Mouse (Mus musculus): ENCODE results near the gene Arid3a. TPM values are rescaled to one million over a fixed set of nuclear protein-coding genes. Genes with fewer than 3 reads are reported as not detected.

Arid3a gene
- polyA plus RNA-seq (2017; shearing (Covaris generic)) = 7.4 TPM

DNA sequence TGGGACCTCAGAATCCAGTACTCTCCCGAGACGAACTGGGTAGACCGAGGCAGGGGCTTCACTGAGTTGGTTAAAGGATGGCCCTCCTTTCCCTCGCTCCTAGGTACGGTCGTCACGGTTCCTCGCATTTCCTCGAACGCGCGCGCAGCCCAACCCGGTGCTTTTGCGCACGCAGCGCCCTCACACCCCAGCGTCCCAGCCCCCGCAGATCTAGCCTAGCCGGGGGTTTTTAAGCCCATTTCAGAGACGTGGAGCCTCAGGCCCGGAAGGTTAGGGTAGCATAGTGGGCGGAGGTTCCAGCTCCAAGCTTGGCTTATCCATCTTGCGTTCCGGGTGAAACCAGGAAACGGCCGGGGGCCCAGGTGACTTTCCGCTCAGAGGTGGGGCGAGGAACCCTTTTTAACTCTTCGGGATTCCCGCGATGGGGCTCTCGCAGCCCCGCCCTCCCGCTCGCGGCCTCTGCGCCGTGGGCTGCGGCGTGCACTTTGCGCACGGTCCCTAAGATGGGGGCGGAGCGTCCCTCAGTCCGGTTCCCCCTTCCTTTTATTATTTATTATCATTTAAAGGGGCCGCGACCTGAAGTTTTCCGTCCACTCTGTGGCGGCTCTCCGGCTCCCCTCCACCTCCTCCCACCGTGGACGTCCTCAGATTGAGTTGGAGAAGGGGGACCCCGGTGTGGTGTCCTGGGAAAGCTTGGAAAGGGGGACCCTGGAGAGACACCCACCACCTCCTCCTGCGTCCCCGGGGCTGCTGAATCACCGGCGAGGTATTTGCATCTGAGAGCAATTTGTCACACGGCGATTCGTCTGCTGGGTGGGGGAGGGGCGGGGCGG lies at the start of gene Arid3a:
Arid3a (plus strand) TSS at position 553 of the 833 bp plus-strand sequence.

GRCm38 (mm10) chr10:79886054-79886453 lies 40.8 kb upstream of the Arid3a start, which contains the start of gene Elane:
Gene Elane (plus strand): TSS chr10:79886247.

DNA sequence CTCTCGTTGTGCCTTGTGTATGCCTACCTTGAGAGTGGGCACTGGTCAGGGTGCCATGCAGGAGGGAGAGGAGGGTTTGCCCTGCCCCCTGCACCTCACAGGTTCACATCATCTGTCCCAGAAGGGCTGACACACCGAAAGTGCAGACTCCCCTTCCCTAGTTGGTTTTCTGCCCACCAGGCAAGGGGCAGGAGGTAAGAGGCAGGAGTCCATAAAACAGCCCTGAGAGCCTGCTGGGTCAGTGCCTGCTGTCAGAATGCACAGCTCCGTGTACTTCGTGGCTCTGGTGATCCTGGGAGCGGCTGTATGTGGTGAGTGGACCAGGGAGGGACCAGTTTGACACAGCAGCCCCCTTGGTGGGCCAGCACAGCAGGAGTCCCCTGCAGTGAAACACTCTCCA lies 36.2 kb upstream of the Arid3a start, which contains the start of gene Cfd:
Cfd (plus strand) TSS at position 184 of the 400 bp plus-strand sequence.

GRCm38 (mm10) chr10:79908167-79909091 lies 18.4 kb upstream of the Arid3a start, which contains the start of gene Med16:
Gene Med16 (minus strand): TSS chr10:79908923.

GRCm38 (mm10) chr10:79910556-79910955 lies 16.3 kb upstream of the Arid3a start, which contains the start of gene Gm26602:
Gene Gm26602 (plus strand): TSS chr10:79910856.

GRCm38 (mm10) chr10:79916808-79917531 lies 9.9 kb upstream of the Arid3a start, which contains the start of gene Kiss1r:
Gene Kiss1r (plus strand): TSS chr10:79916971.

DNA sequence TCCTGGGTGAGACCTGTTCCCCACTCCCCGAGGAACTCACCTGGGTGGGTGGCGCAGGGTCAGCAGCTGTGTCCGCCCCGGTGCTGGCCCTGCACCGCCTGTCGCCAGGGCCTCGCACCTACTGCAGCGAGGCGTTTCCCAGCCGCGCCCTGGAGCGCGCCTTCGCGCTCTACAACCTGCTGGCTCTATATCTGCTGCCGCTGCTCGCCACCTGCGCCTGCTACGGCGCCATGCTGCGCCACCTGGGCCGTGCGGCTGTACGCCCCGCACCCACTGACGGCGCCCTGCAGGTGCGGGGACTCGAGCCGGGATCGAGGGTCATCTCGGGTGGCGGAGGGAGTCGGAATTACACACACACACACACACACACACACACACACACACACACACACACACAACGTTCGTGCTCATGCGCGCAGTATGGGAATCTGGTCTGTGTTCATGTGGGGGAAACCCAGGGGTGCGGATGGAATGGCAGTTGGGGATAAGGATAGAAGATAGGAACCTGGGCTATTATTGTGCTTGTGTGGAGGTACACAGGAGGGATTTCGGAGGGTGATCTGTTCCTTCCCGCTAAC lies 5.8 kb upstream of the Arid3a start, which contains the start of gene R3hdm4:
R3hdm4 (minus strand) TSS at position 251 of the 578 bp plus-strand sequence.

DNA sequence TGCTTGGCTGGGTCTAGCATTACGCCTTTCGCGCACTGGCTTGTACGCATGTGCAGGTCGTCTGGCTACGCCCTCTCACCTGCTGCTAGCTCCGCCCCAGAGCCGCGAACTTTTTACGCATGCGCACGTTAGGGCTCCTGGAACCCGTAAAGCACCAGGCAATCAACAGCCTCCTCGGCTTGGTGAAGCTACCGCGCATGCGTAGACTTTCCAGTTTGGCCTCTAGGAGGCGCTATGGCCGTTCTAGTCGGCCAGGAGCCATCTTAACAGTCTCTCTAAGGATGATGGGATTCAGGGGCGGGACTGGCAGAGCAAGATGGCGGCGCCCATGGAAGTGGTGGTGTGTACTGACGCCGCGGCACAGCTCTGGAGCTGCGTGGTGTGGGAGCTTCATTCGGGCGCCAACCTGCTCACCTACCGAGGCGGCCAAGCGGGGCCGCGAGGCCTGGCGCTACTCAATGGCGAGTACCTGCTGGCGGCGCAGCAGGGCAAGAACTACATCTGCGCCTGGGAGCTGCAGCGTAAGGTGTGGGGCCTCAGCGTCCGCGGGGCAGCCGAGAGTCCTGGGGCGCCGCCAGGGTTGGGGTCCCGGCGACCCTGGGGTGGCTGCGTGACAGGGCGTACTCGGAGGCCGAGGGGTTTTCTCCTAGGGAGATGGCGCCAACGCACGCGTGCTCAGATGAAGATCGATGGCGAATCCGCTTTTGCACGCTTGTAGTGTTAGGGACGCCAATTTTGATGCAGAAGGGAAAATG lies 33.2 kb downstream of the Arid3a start, which contains the start of gene Wdr18:
Wdr18 (plus strand) TSS at position 306 of the 755 bp plus-strand sequence.

DNA sequence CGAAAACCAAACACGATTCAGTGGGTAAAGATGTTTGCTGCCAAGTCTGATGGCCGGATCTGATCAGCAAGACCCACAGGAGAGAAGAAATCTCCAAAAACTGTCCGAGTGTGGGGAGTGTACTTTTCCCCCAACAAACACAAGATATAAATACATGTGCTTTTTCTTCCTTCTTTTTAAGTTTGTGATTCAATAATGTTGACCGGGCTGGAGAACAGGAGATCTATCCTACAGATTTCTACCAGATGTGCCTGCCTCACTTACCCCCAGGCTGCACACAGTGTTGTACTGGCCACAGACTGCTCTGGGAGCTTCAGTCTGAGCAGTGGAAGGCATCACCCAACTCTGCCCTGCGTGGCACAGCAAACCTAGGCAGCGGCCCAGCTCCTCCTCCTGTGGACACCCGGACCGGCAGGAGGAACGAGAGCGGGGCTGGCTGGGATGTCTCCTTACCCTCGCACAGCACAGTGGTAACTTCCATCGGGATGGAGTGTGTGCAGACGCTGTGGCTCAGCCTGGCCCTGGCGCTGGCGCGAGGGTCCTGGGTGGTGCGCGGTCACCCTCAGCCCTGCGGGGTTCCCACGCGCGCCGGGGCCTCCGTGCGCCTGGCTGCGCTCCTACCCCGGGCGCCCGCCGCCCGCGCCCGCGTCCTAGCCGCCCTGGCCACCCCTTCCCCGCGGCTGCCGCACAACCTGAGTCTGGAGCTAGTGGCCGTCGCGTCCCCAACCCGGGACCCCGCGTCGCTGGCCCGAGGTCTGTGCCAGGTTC lies 43.8 kb downstream of the Arid3a start, which contains the start of gene Grin3b:
Grin3b (plus strand) TSS at position 301 of the 768 bp plus-strand sequence.

DNA sequence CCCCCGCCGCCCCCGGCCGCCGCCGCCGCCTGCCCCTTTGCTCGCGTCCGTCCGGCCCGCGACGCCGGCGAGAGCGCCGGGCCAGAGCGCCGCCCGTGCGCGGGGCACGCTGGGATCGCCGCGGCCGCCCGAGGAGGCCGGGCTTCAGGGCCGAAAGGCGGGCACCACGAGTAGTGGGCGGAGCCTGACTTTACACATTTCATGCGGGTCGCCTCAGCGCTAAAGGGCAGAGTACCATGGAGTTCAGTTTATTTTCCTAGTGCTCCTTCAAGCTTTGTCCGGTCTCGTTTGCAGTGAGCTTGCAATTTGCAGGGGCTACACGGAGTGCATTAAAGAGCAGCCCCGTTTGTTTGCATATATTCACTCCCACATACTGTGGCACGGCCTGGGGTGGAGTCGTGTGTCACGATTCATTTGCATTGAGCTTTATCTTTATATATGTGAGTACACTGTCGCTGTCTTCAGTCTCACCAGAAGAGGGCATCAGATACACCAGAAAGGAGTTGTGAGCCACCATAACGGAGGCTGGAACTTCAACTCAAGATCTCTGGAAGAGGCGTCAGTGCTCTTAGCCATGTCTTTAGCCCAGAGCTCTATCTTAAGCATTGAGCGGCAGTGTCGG lies 57.5 kb downstream of the Arid3a start, which contains the start of gene Tmem259:
Tmem259 (minus strand) TSS at position 136 of the 622 bp plus-strand sequence.

DNA sequence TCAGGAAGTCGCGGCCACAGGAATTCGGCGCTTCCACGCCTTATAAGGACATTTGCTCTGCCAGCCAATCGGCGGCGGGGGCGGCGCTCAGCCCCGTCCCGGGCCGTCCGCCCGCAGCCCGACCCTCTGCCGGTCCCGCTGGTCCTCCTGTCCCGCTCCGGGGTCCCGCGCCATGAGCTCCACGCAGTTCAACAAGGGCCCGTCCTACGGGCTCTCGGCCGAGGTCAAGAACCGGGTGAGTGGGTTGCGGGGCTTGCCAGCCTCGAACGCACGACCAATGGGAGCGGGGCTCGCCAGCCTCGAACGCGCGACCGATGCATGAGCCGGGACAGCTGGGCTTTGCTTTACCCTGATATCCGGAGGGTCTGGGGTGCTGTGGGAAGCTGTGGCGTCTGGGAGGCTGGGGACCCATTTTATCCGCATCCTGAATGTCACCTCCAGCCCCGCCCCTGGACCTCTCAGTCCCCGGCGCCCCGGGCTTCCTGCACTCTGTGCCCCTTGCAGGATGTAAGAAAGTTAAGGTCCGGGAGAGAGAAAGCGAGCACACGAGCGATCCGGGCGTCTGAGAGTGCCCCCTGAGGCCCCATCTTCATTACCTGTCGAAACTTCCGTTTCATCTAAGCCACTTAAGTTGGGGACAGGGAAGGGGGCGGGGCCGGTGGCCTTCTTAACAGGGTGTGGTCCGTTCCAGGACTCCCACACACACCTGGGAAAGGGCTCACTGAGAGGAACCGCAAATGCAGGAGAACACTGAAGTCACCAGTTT lies 61.8 kb downstream of the Arid3a start, which contains the start of gene Cnn2:
Cnn2 (plus strand) TSS at position 79 of the 766 bp plus-strand sequence.

DNA sequence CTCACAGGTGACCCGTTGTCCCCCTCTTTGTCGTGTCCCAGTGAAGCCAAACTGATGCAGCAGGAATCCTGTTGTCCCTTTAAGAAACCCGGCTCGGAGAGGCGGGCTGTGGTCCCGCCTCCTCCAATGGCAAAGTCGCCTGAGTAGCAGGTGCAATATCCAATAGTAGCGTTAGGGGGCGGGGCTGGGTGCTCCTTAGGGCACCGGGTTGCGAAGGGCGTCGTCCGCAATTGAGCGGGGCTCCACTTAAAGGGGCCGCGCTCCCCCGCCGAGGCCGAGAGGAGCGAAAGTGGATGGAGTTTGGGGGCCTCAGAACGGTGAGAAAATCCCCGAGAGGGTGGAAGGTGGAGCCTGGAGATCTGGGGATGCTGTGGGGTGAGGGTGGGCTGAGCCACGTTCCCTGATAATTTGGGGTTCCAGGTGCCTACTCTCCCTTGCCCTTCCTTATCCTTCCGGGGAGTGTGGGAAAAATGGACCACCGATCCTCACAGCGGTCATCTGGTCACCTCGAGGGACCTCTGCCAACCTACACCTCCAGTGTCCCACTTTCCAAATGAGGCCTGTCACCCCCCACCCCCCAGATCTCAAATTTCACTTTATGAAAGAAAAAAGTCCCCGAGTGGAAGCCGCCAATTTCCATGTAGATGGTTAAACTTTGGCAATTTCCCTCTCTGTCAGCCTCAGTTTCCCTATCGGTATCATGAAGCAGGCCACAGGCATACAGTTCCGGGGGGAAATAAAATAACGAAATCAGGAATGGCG lies 69.6 kb downstream of the Arid3a start, which contains the start of gene Abca7:
Abca7 (plus strand) TSS at position 223 of the 762 bp plus-strand sequence.

Other genes with a start within 250 kb of the Arid3a start
- gene Cdc34, start 244.8 kb upstream of the Arid3a start, polyA plus RNA-seq (2017; shearing (Covaris generic)) = 12.9 TPM
- gene Gzmm, start 238.0 kb upstream of the Arid3a start, polyA plus RNA-seq (2017; shearing (Covaris generic)) = 0.63 TPM
- 186 TPM for gene Bsg, start 222.6 kb upstream of the Arid3a start, polyA plus RNA-seq (2017; shearing (Covaris generic))
- not detected for gene Hcn2, start 210.4 kb upstream of the Arid3a start, polyA plus RNA-seq (2017; shearing (Covaris generic))
- 35.6 TPM for gene Polrmt, start 180.5 kb upstream of the Arid3a start, polyA plus RNA-seq (2017; shearing (Covaris generic))
- gene Fgf22, start 172.0 kb upstream of the Arid3a start, polyA plus RNA-seq (2017; shearing (Covaris generic)) = not detected
- 4.2 TPM for gene Rnf126, start 160.1 kb upstream of the Arid3a start, polyA plus RNA-seq (2017; shearing (Covaris generic))
- gene Fstl3, start 149.8 kb upstream of the Arid3a start, polyA plus RNA-seq (2017; shearing (Covaris generic)) = 0.52 TPM
- not detected for gene Prss57, start 136.1 kb upstream of the Arid3a start, polyA plus RNA-seq (2017; shearing (Covaris generic))
- gene Palm, start 133.5 kb upstream of the Arid3a start, polyA plus RNA-seq (2017; shearing (Covaris generic)) = 0.27 TPM
- gene Misp, start 106.1 kb upstream of the Arid3a start, polyA plus RNA-seq (2017; shearing (Covaris generic)) = not detected
- 357 TPM for gene Ptbp1, start 72.6 kb upstream of the Arid3a start, polyA plus RNA-seq (2017; shearing (Covaris generic))
- gene Prtn3, start 52.6 kb upstream of the Arid3a start, polyA plus RNA-seq (2017; shearing (Covaris generic)) = not detected
- 5.6 TPM for gene Plppr3, start 52.4 kb upstream of the Arid3a start, polyA plus RNA-seq (2017; shearing (Covaris generic))
- gene Elane, start 40.8 kb upstream of the Arid3a start, polyA plus RNA-seq (2017; shearing (Covaris generic)) = not detected
- gene Cfd, start 36.2 kb upstream of the Arid3a start, polyA plus RNA-seq (2017; shearing (Covaris generic)) = not detected
- 18.3 TPM for gene Med16, start 18.1 kb upstream of the Arid3a start, polyA plus RNA-seq (2017; shearing (Covaris generic))
- gene Gm26602, start 16.2 kb upstream of the Arid3a start, polyA plus RNA-seq (2017; shearing (Covaris generic)) = 3.7 TPM
- 0.24 TPM for gene Kiss1r, start 10.1 kb upstream of the Arid3a start, polyA plus RNA-seq (2017; shearing (Covaris generic))
- 205 TPM for gene R3hdm4, start 5.8 kb upstream of the Arid3a start, polyA plus RNA-seq (2017; shearing (Covaris generic))
- 79.7 TPM for gene Wdr18, start 33.1 kb downstream of the Arid3a start, polyA plus RNA-seq (2017; shearing (Covaris generic))
- 0.22 TPM for gene Grin3b, start 43.7 kb downstream of the Arid3a start, polyA plus RNA-seq (2017; shearing (Covaris generic))
- 3.8 TPM for gene Tmem259, start 57.3 kb downstream of the Arid3a start, polyA plus RNA-seq (2017; shearing (Covaris generic))
- gene Cnn2, start 61.5 kb downstream of the Arid3a start, polyA plus RNA-seq (2017; shearing (Covaris generic)) = 1,134 TPM
- 62.4 TPM for gene Abca7, start 69.5 kb downstream of the Arid3a start, polyA plus RNA-seq (2017; shearing (Covaris generic))
- 911 TPM for gene Arhgap45, start 89.6 kb downstream of the Arid3a start, polyA plus RNA-seq (2017; shearing (Covaris generic))
- gene Polr2e, start 112.8 kb downstream of the Arid3a start, polyA plus RNA-seq (2017; shearing (Covaris generic)) = 250 TPM
- gene Gpx4, start 120.1 kb downstream of the Arid3a start, polyA plus RNA-seq (2017; shearing (Covaris generic)) = 504 TPM
- 71.4 TPM for gene Sbno2, start 178.5 kb downstream of the Arid3a start, polyA plus RNA-seq (2017; shearing (Covaris generic))
- gene Stk11, start 188.8 kb downstream of the Arid3a start, polyA plus RNA-seq (2017; shearing (Covaris generic)) = 10.0 TPM
- gene Atp5d, start 211.6 kb downstream of the Arid3a start, polyA plus RNA-seq (2017; shearing (Covaris generic)) = 362 TPM
- gene Cbarp, start 213.8 kb downstream of the Arid3a start, polyA plus RNA-seq (2017; shearing (Covaris generic)) = 2.3 TPM
- 1.5 TPM for gene Midn, start 221.2 kb downstream of the Arid3a start, polyA plus RNA-seq (2017; shearing (Covaris generic))
- gene Cirbp, start 238.9 kb downstream of the Arid3a start, polyA plus RNA-seq (2017; shearing (Covaris generic)) = 293 TPM
- 32.8 TPM for gene 1600002K03Rik, start 245.9 kb downstream of the Arid3a start, polyA plus RNA-seq (2017; shearing (Covaris generic))

Data from CD4-positive, CD25-positive, alpha-beta regulatory T cell, adult 9 weeks (primary cell).